Mouse (Mus musculus): ENCODE results near the gene Acbd4.

GRCm38 (mm10) chr11:103142441-103143182 lies 41.1 kb downstream of the Acbd4 start:
- TF ChIP-seq CTCF (IDR thresholded peaks at IDR 0.05; ENCODE audit: low read depth, low read length) (no peak), EP300 (IDR thresholded peaks at IDR 0.05; ENCODE audit: insufficient read depth, low read depth, low read length) (no peak)

Measured in ES-Bruce4 (cell line).